Mouse (Mus musculus) layer of hippocampus, adult 6 months (tissue): ENCODE measurements around the gene Unc93b1. TPM values are rescaled to one million over a fixed set of nuclear protein-coding genes. Genes with fewer than 3 reads are reported as not detected.

Experiments used
- long read RNA-seq, 2 experiments: library from polyadenylated mRNA; unstranded; transcript quantifications; one replicate each; pipeline ENCODE4 v2.0.0; 2019 to 2020
- polyA plus RNA-seq: library from polyadenylated mRNA; unstranded; fragments of <200 nt; fragmentation: Nextera tagmentation; gene quantifications from 2 replicates; pipeline ENCODE4 v1.2.3, GENCODE M21; 2021

Unc93b1 gene
- 25.0 and 27.9 TPM in 2 replicates for polyA plus RNA-seq
- long read RNA-seq, experiment 1, transcript Unc93b1-203 (11 exons, 2,266 nt), result major isoform, 47 of 59 reads
- long read RNA-seq, experiment 1, partial matches to known transcripts, result 3 of 59 reads
- long read RNA-seq, experiment 1, other reads (novel, unspliced or antisense), result 7 of 59 reads
- long read RNA-seq, experiment 2, transcript Unc93b1-202 (3 exons, 747 nt), result minor isoform, 8 of 178 reads
- long read RNA-seq, experiment 2, transcript Unc93b1-203 (11 exons, 2,266 nt), result major isoform, 145 of 178 reads
- long read RNA-seq, experiment 2, partial matches to known transcripts, result 6 of 178 reads
- long read RNA-seq, experiment 2, other reads (novel, unspliced or antisense), result 19 of 178 reads

DNA sequence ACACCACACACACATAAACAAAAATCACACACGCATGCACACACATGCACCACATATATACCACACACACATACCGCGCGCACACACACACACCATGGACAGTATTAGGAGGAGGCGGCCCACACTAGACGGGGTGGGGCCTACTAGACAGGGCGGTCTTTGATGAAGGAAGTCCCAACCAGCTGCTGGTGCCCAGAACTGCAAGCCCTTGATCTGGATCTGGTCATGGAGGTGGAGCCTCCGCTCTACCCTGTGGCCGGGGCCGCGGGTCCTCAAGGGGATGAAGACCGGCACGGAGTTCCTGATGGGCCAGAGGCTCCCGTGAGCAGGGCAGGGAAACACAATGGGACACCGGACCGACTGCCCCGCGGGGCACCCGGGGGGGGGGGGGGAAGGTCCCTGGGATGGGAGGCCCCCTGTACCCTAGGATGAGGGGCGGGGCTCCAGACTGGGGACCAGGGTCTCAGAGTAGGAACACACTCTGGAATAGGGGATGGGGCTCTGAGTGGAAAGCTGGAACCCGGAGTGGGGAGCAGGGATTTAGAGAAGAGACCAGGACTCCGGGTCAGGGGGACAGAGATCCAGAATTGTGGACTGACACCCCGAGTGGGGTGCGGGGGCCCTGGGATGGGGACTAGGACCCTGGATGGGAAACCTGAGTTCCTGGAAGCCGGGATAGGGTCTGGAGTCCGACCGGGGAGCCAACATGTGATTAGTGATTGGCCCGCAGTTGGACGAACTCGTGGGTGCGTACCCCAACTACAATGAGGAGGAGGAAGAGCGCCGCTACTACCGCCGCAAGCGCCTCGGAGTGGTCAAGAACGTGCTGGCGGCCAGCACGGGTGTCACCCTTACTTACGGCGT lies at the start of gene Unc93b1:
Gene Unc93b1, plus strand, starts transcription at position 155 of the 864 bp plus-strand sequence.

DNA sequence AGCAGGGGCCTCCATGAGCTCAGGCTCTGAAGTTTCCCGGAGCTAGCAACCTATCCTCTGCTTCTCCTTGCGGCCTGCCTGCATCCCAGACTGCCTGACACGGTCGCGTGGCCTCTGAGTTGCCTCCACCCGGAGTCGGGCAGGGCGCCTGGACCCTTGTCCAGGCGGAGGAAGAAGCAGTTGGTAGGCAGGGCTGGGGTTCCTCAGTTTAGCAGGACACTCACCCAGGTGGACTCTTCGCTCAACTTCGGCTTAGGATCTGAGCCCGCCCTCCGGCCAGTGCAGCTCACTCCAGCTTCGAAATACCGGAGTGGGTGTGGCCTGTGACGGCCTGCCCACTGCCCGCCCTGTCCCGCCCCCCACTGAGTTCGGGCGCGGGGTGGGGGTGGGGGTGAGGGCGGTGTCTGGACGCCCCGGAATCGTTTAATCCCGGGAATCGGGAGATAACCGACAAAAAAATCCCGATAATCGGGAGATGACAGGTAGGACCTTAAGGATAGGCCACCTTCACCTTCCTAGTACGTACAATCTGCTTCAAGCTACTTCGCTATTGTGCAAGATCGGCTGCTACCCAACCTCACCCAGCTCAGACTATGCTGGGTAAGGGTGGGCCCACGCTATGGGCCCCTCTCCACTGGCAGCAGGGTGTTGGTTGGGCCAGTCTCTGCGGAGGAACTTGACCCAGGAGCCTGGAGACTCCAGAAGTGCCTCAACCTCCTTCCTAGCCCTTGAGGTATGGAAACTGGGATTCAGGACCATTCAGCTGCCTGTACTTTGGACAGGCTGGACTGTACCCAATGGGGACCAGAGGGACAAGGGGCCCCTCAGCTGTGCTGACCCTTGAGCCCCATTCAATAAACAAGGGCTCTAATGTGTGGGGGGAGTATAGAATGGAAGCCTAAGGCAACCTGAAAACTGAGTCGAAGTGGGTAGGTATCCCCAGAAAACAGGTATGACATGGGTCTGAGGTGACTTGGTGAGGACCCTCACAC lies 27.9 kb upstream of the Unc93b1 start, which contains the start of gene Tcirg1:
Gene Tcirg1, minus strand, starts transcription at position 339 of the 992 bp plus-strand sequence.

DNA sequence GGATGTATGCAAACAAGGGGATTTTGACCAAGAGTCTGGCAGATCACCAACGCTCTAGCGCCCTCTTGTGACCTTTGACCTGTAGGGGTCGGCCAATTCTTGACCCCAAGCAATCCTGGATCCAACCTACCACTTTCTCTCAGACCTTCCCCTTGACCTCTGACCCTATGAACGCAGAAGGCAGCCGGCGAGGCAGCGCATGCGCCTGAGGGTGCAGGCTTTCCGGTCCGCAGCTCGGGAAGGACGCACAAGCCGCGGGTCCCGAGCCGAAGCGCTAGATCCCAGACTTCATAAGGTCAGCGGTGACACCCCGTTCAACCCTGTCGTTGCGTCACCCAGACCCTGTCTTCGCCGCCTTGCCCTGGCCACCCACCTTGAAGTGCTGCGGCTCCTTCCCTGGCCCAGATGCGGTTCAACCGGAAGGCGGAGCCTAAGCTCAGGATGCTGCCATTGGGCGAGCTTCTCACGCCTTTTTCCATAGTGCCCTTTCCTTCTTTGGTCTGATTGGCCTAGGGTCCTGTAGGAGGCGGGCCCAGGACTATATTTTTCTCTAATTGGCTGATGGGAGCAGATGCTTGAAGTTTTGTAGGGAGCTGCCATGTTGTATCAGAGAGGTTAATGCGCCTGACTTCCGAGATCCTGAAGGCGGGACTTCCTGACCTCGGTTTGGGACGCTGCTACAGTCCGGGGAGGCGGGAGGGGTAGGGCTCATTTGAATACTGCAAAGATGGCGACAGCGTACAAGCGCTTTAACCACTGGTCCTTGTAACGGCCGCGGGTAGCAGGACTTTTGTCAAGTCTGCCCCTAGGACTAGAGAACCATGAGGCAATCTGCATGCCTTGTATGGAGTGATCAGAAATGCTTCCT lies 22.4 kb upstream of the Unc93b1 start, which contains the start of gene Ndufs8:
Gene Ndufs8, minus strand, starts transcription at position 438 of the 868 bp plus-strand sequence.

DNA sequence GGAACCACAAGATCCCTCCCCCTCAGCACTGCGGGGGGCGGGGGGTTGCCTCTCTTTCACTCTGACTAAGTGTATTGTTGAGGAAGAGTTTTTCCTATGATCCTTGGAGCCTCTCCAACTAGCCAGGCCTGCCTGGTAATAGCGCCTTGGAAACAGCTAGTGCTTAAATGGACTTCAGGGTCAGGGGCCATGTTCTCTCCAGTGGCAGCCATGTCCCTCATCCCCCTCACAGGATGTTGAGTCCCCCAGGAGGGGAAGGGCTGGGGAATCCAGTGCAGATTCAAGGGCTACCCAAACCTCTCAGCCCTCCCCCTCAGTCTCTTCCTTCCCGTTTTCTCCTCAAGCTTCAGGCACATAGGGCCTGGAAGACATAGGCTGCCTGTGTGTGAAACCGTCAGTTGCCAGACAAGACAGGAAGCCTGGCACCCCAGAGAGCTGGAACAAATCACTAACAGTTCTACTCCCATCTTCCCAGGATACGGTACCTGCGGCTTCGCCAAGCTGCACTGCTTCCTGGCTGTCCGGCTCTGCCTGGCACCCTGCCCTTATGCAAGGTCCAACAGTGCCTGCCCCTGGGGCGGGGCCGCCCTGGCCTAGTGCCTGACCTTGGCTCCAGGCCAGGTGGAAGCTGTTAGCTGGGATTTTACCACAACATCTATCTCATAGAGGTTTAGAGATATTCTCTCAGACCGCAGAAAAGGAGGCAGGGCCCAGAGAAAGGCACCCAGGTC lies 5.6 kb upstream of the Unc93b1 start, which contains the start of gene Aldh3b1:
Gene Aldh3b1, minus strand, starts transcription at position 598 of the 731 bp plus-strand sequence.

DNA sequence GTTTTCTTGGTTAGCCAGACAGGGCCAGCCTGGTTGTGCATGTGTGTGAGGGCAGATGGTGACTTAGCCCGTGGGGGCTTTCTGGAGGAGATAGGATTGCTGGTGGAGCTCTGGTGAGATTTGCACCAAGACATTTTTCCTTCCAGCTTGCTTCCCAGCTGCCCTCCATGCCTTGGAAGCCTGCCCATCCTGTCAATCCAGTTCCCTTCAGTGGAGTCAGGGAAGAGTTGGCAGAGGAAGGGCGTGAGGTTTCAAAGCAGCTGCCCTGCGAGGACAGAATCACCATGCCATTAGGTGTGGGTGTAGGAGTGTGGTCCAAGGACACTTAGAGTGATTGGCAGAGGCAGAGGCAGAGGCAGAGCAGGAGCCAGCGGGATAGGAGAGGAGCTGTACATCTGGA lies 23.5 kb downstream of the Unc93b1 start, which contains the start of gene Aldh3b3:
Gene Aldh3b3, plus strand, starts transcription at position 176 of the 400 bp plus-strand sequence.

DNA sequence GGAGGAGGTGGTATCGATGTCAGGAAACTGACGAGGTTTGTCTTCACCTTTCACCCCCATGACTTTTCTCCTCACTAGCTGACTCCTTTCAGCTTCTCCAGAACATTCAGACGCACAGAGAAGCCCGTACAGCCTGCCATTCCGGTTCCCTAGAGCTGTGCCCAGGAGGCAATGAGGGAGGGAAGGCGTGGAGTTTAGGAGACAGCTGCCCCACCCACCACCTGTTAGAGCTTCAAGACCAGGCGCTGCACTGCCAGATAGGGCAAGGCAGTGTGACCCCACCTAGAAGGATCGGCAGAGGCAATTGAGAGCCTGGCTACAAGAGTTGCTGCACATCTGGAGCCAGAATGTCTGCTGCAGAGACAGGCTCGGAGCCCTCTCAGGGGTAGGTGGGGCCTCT lies 37.2 kb downstream of the Unc93b1 start, which contains the start of gene Aldh3b2:
Gene Aldh3b2, plus strand, starts transcription at position 100 of the 400 bp plus-strand sequence.

DNA sequence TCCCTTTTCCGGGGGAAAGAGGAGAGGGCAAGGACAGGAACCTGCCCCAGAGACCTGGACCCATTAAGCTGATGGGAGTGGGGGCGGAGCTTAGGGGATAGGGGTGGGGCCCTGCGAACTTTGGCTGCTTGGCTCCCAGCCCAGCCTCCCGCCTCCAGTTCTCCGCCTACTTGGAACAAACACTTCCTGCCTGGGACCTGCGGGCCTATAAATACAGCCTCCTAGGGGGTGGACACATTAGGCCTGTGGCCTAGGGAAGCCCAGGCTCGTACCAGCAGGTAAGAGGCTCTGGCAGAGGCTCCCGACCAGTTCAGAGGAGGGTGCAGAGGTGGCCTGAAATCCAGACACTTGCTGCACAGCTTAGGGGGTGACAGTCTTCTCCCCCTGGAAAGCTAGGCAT lies 51.3 kb downstream of the Unc93b1 start, which contains the start of gene Acy3:
Gene Acy3, plus strand, starts transcription at position 237 of the 400 bp plus-strand sequence.

DNA sequence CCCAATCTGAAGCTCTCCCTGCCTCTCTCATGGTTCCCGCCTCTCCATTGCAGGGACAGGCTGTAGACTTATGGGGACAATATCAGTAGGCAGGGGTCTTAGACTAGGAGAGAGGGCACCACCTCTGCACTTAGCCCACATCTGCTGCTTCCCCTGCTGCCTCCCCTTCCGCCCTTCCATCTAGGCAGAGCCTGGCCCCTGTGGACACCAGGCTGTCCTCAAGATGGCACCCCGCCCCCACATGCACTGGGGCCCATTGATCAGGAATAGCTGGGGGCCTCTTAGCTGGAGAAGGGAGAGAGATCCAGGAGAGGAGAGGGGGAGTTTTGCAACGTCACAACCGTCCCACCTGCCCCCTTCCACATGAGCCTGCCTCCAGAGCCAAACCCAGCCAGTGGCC lies 57.4 kb downstream of the Unc93b1 start, which contains the start of gene Tbx10:
Gene Tbx10, plus strand, starts transcription at position 337 of the 400 bp plus-strand sequence.

Other genes starting within 250 kb of the Unc93b1 start
- gene Lrp5, start 248.6 kb upstream of the Unc93b1 start, polyA plus RNA-seq, result 3.7 and 5.0 TPM in 2 replicates
- gene 1810055G02Rik, start 226.9 kb upstream of the Unc93b1 start, polyA plus RNA-seq, result 21.9 and 23.4 TPM in 2 replicates
- 8.6 and 9.5 TPM in 2 replicates for gene Kmt5b, start 167.8 kb upstream of the Unc93b1 start, polyA plus RNA-seq
- 19.4 and 20.0 TPM in 2 replicates for gene Chka, start 83.4 kb upstream of the Unc93b1 start, polyA plus RNA-seq
- gene Tcirg1, start 28.1 kb upstream of the Unc93b1 start, polyA plus RNA-seq, result 3.9 and 4.3 TPM in 2 replicates
- 575 and 594 TPM in 2 replicates for gene Ndufs8, start 22.4 kb upstream of the Unc93b1 start, polyA plus RNA-seq
- 7.0 and 8.7 TPM in 2 replicates for gene Aldh3b1, start 5.4 kb upstream of the Unc93b1 start, polyA plus RNA-seq
- gene Aldh3b3, start 23.5 kb downstream of the Unc93b1 start, polyA plus RNA-seq, result not detected in 2 replicates
- 2.3 and 2.5 TPM in 2 replicates for gene Aldh3b2, start 37.1 kb downstream of the Unc93b1 start, polyA plus RNA-seq
- gene Acy3, start 51.4 kb downstream of the Unc93b1 start, polyA plus RNA-seq, result 2.2 and 3.3 TPM in 2 replicates
- gene Tbx10, start 57.6 kb downstream of the Unc93b1 start, polyA plus RNA-seq, result 0.10 TPM in 1 of 2 replicates, not detected in the other
- 22.0 and 24.3 TPM in 2 replicates for gene Nudt8, start 65.4 kb downstream of the Unc93b1 start, polyA plus RNA-seq
- gene Gm49405, start 65.4 kb downstream of the Unc93b1 start, polyA plus RNA-seq, result 0.09 and 0.10 TPM in 2 replicates
- 2.8 and 2.9 TPM in 2 replicates for gene Doc2g, start 68.1 kb downstream of the Unc93b1 start, polyA plus RNA-seq
- 448 and 464 TPM in 2 replicates for gene Ndufv1, start 77.6 kb downstream of the Unc93b1 start, polyA plus RNA-seq
- gene Gstp1, start 102.8 kb downstream of the Unc93b1 start, polyA plus RNA-seq, result 1,221 and 1,279 TPM in 2 replicates
- gene Gstp2, start 110.8 kb downstream of the Unc93b1 start, polyA plus RNA-seq, result 2.1 and 2.8 TPM in 2 replicates
- not detected in 2 replicates for gene Gstp3, start 124.4 kb downstream of the Unc93b1 start, polyA plus RNA-seq
- not detected in 2 replicates for gene Cabp2, start 146.4 kb downstream of the Unc93b1 start, polyA plus RNA-seq
- 59.8 and 62.1 TPM in 2 replicates for gene Cdk2ap2, start 162.0 kb downstream of the Unc93b1 start, polyA plus RNA-seq
- gene Pitpnm1, start 164.8 kb downstream of the Unc93b1 start, polyA plus RNA-seq, result 52.0 and 59.9 TPM in 2 replicates
- 204 and 212 TPM in 2 replicates for gene Aip, start 190.7 kb downstream of the Unc93b1 start, polyA plus RNA-seq
- gene Gpr152, start 204.6 kb downstream of the Unc93b1 start, polyA plus RNA-seq, result not detected in 2 replicates
- gene Cabp4, start 208.8 kb downstream of the Unc93b1 start, polyA plus RNA-seq, result 0.04 TPM in 1 of 2 replicates, not detected in the other
- gene Coro1b, start 213.4 kb downstream of the Unc93b1 start, polyA plus RNA-seq, result 101 and 105 TPM in 2 replicates
- 1.2 and 2.0 TPM in 2 replicates for gene Ptprcap, start 218.4 kb downstream of the Unc93b1 start, polyA plus RNA-seq
- 7.5 and 9.5 TPM in 2 replicates for gene Rps6kb2, start 228.2 kb downstream of the Unc93b1 start, polyA plus RNA-seq
- gene Carns1, start 240.3 kb downstream of the Unc93b1 start, polyA plus RNA-seq, result 2.8 and 2.9 TPM in 2 replicates